Mouse (Mus musculus) heart, adult 2 months (tissue): Measurements from ENCODE around the gene Gm42791.
A peak's percentile ranks its signal among the peaks of the same experiment; 100 is the strongest.

Experiments
- CTCF ChIP-seq: fragments of 200-600 bp; IDR thresholded peaks from 2 replicates; pipeline ENCODE4 v1.8.1; 2022; ENCODE audit warnings: antibody characterized with exemption, mild to moderate bottlenecking, moderate library complexity
- EP300 ChIP-seq: fragments of 200-500 bp; IDR thresholded peaks from 2 replicates; pipeline ENCODE4 v1.6.1; 2011; ENCODE audit warnings: low read depth, low read length, control low read depth; ENCODE audit not compliant: insufficient read depth
- POLR2A ChIP-seq: fragments of 200-500 bp; IDR thresholded peaks from 2 replicates; pipeline ENCODE4 v1.6.1; 2011; ENCODE audit warnings: mild to moderate bottlenecking, low read depth, low read length, control low read depth; ENCODE audit not compliant: insufficient read depth

DNA sequence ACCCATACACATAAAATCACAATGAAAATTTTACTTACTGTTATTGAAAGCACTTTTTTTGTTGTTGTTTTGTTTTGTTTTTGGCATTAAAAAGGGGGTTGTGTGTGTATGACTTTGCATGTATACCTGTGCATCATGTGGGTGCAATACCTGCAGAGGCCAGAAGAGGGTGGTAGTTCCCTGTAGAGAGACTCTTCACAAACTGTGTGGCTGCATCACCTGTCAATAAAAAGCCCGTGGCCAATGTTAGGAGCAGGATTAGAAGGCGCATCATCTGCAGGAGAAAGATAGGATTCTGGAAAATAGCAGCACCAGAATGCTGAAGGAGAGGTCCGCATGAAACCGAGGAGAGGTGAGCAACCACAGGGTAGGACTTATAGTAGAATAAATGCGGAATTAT is 44.9 kb upstream of the Gm42791 start:
- TF ChIP-seq CTCF (peak; percentile 64), POLR2A (no peak), EP300 (no peak)
